Mouse (Mus musculus): ENCODE measurements at regions not wholly inside any gene's neighbourhood (a gene's known extent, or its start where the extent isn't known, plus 50 kb on each side); places are given as distances from the start of the nearest gene placed in this dataset.
A peak's percentile ranks its signal among the peaks of the same experiment; 100 is the strongest.

GRCm38 (mm10) chr14:63321931-63322510 lies 186.9 kb downstream of the Tdh start:
- no peaks in the 10 kb centered on the region for H3K36me3 ChIP-seq (replicated peaks; ENCODE audit: control insufficient read depth, insufficient read depth, low read length)
- peak overlapping the region; percentile 78 for H3K27ac ChIP-seq (ENCODE audit: low read depth)
- no peak overlapping the region for H3K4me2 ChIP-seq (ENCODE audit: low read depth, low read length)
- H3K27me3 ChIP-seq (ENCODE audit: control insufficient read depth, insufficient read depth, low read length): no peaks in the 10 kb centered on the region
- H3K9ac ChIP-seq (replicated peaks; ENCODE audit: low read depth, low read length): 0 out of 2 replicates have a peak overlapping the region, but pooled peaks have one; percentile 28
- ATAC-seq (ENCODE audit: insufficient read depth, low read depth) (peak; percentile 37), DNase-seq (ENCODE audit: low spot score) (peak; percentile 30)
- H3K9me3 ChIP-seq (replicated peaks; ENCODE audit: control insufficient read depth, low read length): no peaks in the 10 kb centered on the region
- no peak for TF ChIP-seq CTCF (IDR thresholded peaks at IDR 0.05; ENCODE audit: low read depth)
- no peak for TF ChIP-seq EP300 (IDR thresholded peaks at IDR 0.05; ENCODE audit: low read depth)
- H3K4me3 ChIP-seq (ENCODE audit: low read depth, low read length): no peak overlapping the region
- peaks cover 69% of the 10 kb centered on the region for H3K4me1 ChIP-seq (ENCODE audit: control insufficient read depth, insufficient read depth)
- 33% methylated on average over 9 of the region's 9 CpGs for WGBS

Measured in heart, postnatal 0 days (tissue).